Mouse (Mus musculus) ES-E14 (cell line): ENCODE measurements at regions not wholly inside any gene's neighbourhood (a gene's known extent, or its start where the extent isn't known, plus 50 kb on each side); places are given as distances from the start of the nearest gene placed in this dataset.

Experiments
- DNase-seq: peaks from one replicate; pipeline ENCODE4 v3.0.0-alpha.2; 2013; ENCODE audit warnings: low read depth, low spot score
- H3K27ac ChIP-seq: 2 replicates; pipeline ENCODE4 v1.5.1; 2012; ENCODE audit warnings: low read depth, mild to moderate bottlenecking, low read length, moderate library complexity, mixed read lengths; ENCODE audit not compliant: poor library complexity, insufficient read depth, severe bottlenecking
- H3K36me3 ChIP-seq: 2 replicates; pipeline ENCODE4 v1.6.1; 2012; ENCODE audit warnings: mild to moderate bottlenecking, low read length, moderate library complexity, mixed read lengths; ENCODE audit not compliant: control insufficient read depth, poor library complexity, insufficient read depth, severe bottlenecking
- H3K4me1 ChIP-seq, 2 experiments: fragments of 150-350 bp in 1 of 2; sonication (generic) in 1 of 2; 2 replicates each; pipeline ENCODE4 v1.6.1; 2012; ENCODE audit warnings: low read length in 2 of 2, mild to moderate bottlenecking in 1 of 2, mixed read lengths in 1 of 2; ENCODE audit not compliant: control insufficient read depth in 2 of 2, insufficient read depth in 2 of 2, poor library complexity in 1 of 2
- H3K4me3 ChIP-seq, 2 experiments: fragments of 150-350 bp in 1 of 2; sonication (generic) in 1 of 2; 2 replicates each; pipeline ENCODE4 v1.5.1; 2012; ENCODE audit warnings: low read length in 2 of 2, low read depth in 1 of 2, mild to moderate bottlenecking in 1 of 2, mixed read lengths in 1 of 2; ENCODE audit not compliant: insufficient read depth in 1 of 2, poor library complexity in 1 of 2, severe bottlenecking in 1 of 2
- H3K9ac ChIP-seq: 2 replicates; pipeline ENCODE4 v1.6.1; 2012; ENCODE audit warnings: low read depth, mild to moderate bottlenecking, low read length, mixed read lengths; ENCODE audit not compliant: poor library complexity, insufficient read depth, severe bottlenecking
- H3K9me3 ChIP-seq: fragments of 150-350 bp; sonication (generic); 2 replicates; pipeline ENCODE4 v1.6.1; 2012; ENCODE audit warnings: low read depth, mild to moderate bottlenecking, low read length; ENCODE audit not compliant: control insufficient read depth, insufficient read depth
- CHD2 ChIP-seq: IDR thresholded peaks from 2 replicates; pipeline ENCODE4 v1.6.1; 2014; ENCODE audit warnings: mild to moderate bottlenecking, low read depth, low read length, inconsistent platforms
- HCFC1 ChIP-seq: IDR thresholded peaks from 2 replicates; pipeline ENCODE4 v1.6.1; 2012; ENCODE audit warnings: low read length, inconsistent platforms, borderline replicate concordance; ENCODE audit not compliant: insufficient read depth
- MAFK ChIP-seq: IDR thresholded peaks from 2 replicates; pipeline ENCODE4 v1.6.1; 2014; ENCODE audit warnings: mild to moderate bottlenecking, low read depth, low read length, inconsistent platforms; ENCODE audit not compliant: insufficient read depth
- ZC3H11A ChIP-seq: IDR thresholded peaks from 2 replicates; pipeline ENCODE4 v1.6.1; 2012; ENCODE audit warnings: low read depth, mild to moderate bottlenecking, inconsistent platforms, low read length, borderline replicate concordance
- ZNF384 ChIP-seq: IDR thresholded peaks from 2 replicates; pipeline ENCODE4 v1.6.1; 2012; ENCODE audit warnings: low read depth, low read length, inconsistent platforms
- in situ Hi-C, 2 experiments: fragments of 600-800 bp; cut with MboI; formaldehyde crosslinking; loops; one replicate each; pipeline ENCODE4 v1.15.1; 2025; ENCODE audit warnings: low sequenced_read_pairs in 2 of 2, inconsistent platforms in 1 of 2; ENCODE audit not compliant: unreplicated experiment in 2 of 2

GRCm38 (mm10) chr10:68366796-68367195 is 88.3 kb upstream of the Arid5b start:
- TF ChIP-seq MAFK (no peak), ZC3H11A (no peak), ZNF384 (no peak), HCFC1 (no peak), CHD2 (no peak)
- no peak overlapping the region for H3K4me3 ChIP-seq
- in situ Hi-C loops, result no loop called here

DNA sequence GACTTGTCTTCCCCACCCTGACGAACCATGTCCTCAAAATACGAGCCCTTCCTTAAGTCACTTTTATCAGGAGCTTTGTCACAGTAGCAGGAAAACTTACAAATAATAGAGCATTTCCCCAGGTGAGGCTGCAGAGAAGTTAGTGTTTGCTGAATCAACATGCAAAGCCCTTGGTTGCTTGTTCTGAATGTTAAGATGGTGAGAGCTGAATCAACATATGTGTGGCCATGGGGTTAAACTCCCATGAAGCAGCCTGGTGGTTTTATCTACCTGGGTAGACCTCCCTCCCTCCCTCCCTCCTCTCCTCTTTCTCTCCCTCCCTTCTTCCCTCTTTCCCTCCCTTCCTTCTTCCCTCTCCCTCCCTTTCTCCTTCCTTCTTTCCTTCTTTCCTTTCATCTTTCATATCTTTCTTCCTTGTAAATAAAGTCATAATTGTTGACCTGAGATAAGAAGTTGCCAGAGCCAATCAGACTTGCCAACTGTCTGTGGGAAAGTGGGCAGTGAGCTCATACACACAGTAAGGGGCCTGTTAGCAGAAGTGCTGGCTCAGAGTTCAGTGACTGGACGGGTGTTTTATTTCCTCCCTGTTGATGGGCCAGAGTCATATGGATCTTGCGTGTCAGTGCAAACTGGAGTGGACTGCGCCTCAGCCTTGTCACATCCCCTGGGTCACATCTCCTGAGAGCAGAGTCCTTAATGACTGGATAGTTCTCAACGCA is 82.4 kb upstream of the Arid5b start:
- in situ Hi-C loops, result no loop called here
- Histone ChIP-seq H3K9me3 (no peaks in the 10 kb centered on the region), H3K36me3 (no peaks in the 10 kb centered on the region), H3K4me3 (no peak overlapping the region), H3K9ac (no peak overlapping the region), H3K27ac (no peak overlapping the region), H3K4me1 (no peaks in the 10 kb centered on the region)
- no peak for DNase-seq
- TF ChIP-seq HCFC1 (no peak), ZC3H11A (no peak), CHD2 (no peak), ZNF384 (no peak), MAFK (no peak)

More at GRCm38 (mm10) chr10:68366796-68367195, 88.3 kb upstream of the Arid5b start:
- DNase-seq, result no peak
- Histone ChIP-seq H3K27ac (no peak overlapping the region), H3K9ac (no peak overlapping the region), H3K36me3 (no peaks in the 10 kb centered on the region), H3K9me3 (no peaks in the 10 kb centered on the region), H3K4me1 (no peaks in the 10 kb centered on the region)

DNA sequence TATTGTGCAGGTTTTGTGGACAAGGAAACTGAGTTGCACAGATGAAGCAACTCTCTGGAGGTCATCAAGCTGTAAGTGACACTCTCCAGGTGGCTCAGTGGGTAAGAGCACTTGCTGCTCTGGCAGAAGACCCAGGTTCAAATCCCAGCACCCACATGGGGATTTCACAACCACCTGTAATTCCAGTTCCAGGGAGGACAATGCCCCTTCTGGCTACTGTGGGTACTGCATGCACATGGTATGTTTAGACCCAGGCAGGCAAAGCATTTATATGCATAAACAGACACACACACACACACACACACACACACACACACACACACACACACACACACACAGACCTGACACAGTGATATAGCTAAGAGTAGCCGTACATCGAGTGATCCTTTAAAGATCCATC is 80.6 kb upstream of the Arid5b start:
- Histone ChIP-seq H3K27ac (no peak overlapping the region), H3K4me1 (no peaks in the 10 kb centered on the region), H3K4me3 (no peak overlapping the region), H3K36me3 (no peaks in the 10 kb centered on the region), H3K9ac (no peak overlapping the region), H3K9me3 (no peaks in the 10 kb centered on the region)
- TF ChIP-seq HCFC1, result no peak
- TF ChIP-seq CHD2, result no peak
- TF ChIP-seq ZNF384, result no peak
- no peak for TF ChIP-seq MAFK
- TF ChIP-seq ZC3H11A, result no peak
- DNase-seq, result peak; percentile 30
- in situ Hi-C loops, result no loop called here

- no peaks in the 10 kb centered on the region for H3K9me3 ChIP-seq
- H3K27ac ChIP-seq, result no peak overlapping the region
- peak; percentile 16 for DNase-seq
- no peak overlapping the region for H3K9ac ChIP-seq
- TF ChIP-seq ZC3H11A, result no peak
- no peak for TF ChIP-seq ZNF384
- no peak for TF ChIP-seq CHD2
- no peak for TF ChIP-seq HCFC1
- no peak for TF ChIP-seq MAFK
- no peaks in the 10 kb centered on the region for H3K4me1 ChIP-seq
- H3K36me3 ChIP-seq, result no peaks in the 10 kb centered on the region
- in situ Hi-C loops, result no loop called here
- no peak overlapping the region; a peak in 1 of 4 replicates for H3K4me3 ChIP-seq
These were observed 78.4 kb upstream of the Arid5b start for GRCm38 (mm10) chr10:68356973-68357372.
